Mouse (Mus musculus): ENCODE data around the gene Nxf1.

The Nxf1 gene

GRCm38 (mm10) chr19:8818801-8819595, 62.1 kb downstream of the Nxf1 start, which contains the start of gene Ttc9c:
Gene Ttc9c (minus strand): TSS chr19:8819333.
- peak; percentile 100 for DNase-seq (ENCODE audit: low read depth, low spot score)

DNA sequence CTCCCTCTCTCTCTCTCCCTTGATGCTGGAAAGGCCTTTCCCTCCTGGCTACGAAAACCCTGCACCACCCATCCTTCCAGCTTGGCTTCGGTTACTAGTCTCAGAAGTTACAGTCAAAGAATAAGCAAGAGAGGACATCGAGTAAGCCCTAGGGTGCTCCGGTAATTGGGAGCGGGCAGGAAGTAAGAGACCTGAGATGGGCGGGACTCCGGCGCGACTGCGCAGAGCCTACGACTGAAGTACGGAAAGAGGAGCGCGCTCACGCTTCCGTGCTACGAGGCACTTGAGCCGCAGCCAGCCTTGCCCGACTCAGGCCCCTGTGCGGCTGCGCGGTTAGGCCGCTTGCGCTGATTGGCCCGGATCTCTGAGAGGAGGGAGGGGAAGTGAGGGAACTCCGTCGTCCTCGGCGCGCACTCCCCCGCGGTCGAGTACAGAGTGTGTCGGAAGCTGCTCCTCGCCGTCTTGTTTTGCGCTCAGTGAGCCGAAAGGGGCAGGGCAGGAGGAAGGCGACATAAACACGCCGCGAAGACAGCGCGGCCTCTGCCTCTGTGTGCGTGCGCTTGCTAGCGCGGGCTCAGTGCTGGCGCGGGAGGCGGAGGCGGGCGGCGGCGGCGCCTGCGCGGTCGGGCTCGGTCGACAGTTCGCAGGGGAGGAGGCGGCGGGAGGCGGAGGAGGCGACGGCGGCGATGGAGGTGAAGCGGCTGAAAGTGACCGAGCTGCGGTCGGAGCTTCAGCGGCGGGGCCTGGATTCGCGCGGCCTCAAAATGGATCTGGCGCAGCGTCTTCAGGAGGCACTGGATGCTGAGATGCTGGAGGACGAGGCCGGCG, 62.9 kb downstream of the Nxf1 start, which contains the start of gene Hnrnpul2:
Gene Hnrnpul2 (plus strand): TSS at position 415 of the 828 bp plus-strand sequence.
- peak; percentile 99 for DNase-seq (ENCODE audit: low read depth, low spot score)
